Mouse (Mus musculus): ENCODE measurements around the gene Nav2. TPM values are rescaled to one million over a fixed set of nuclear protein-coding genes. Genes with fewer than 3 reads are reported as not detected.

Nav2 gene
- total and polyA plus RNA-seq, 3 experiments, result 2.0 to 2.7 TPM; not detected in 1

- H3K9me3 ChIP-seq (replicated peaks; ENCODE audit: insufficient read depth, low read length), result no peaks in the 10 kb centered on the region
- no peak for TF ChIP-seq CHD2 (IDR thresholded peaks at IDR 0.05; ENCODE audit: low read length)
- TF ChIP-seq MYB (IDR thresholded peaks at IDR 0.05; ENCODE audit: low read depth, low read length), result no peak
- TF ChIP-seq TBP (IDR thresholded peaks at IDR 0.05; ENCODE audit: low read depth, low read length), result no peak
- TF ChIP-seq MAZ (IDR thresholded peaks at IDR 0.05; ENCODE audit: low read depth, low read length), result no peak
Observed at GRCm38 (mm10) chr7:49393857-49394256, 485.3 kb downstream of the Nav2 start.

GRCm38 (mm10) chr7:49396202-49396601 lies 487.7 kb downstream of the Nav2 start:
- TF ChIP-seq UBTF (IDR thresholded peaks at IDR 0.05; ENCODE audit: borderline replicate concordance, insufficient read depth, low read depth, low read length) (no peak), MAX (IDR thresholded peaks at IDR 0.05; ENCODE audit: low read length) (no peak), BHLHE40 (IDR thresholded peaks at IDR 0.05; ENCODE audit: borderline replicate concordance, low read depth, low read length) (no peak)
- Histone ChIP-seq H3K9ac (ENCODE audit: control insufficient read depth, low read depth, low read length, poor library complexity, severe bottlenecking) (no peak overlapping the region), H3K27me3 (ENCODE audit: control insufficient read depth in 1 of 2, insufficient read depth in 2 of 2, low read length in 2 of 2) (no peaks in the 10 kb centered on the region), H3K4me1 (ENCODE audit: control insufficient read depth in 1 of 2, insufficient read depth in 2 of 2, low read length in 2 of 2) (no peaks in the 10 kb centered on the region), H3K27ac (ENCODE audit: control insufficient read depth, low read depth, low read length) (no peak overlapping the region), H3K4me3 (ENCODE audit: control insufficient read depth in 1 of 2, insufficient read depth in 1 of 2, low read depth in 2 of 2, low read length in 2 of 2) (no peak overlapping the region), H3K9me3 (replicated peaks; ENCODE audit: insufficient read depth, low read length) (no peaks in the 10 kb centered on the region), H3K79me2 (ENCODE audit: control insufficient read depth, insufficient read depth, low read length, poor library complexity) (no peaks in the 10 kb centered on the region), H3K36me3 (ENCODE audit: control insufficient read depth in 1 of 2, insufficient read depth in 2 of 2, low read length in 2 of 2) (no peaks in the 10 kb centered on the region)
- no peak for DNase-seq (ENCODE audit: low read depth, low spot score)

More at GRCm38 (mm10) chr7:49393857-49394256, 485.3 kb downstream of the Nav2 start:
- Histone ChIP-seq H3K27ac (ENCODE audit: control insufficient read depth, low read depth, low read length) (no peak overlapping the region), H3K27me3 (ENCODE audit: control insufficient read depth in 1 of 2, insufficient read depth in 2 of 2, low read length in 2 of 2) (no peaks in the 10 kb centered on the region), H3K4me3 (ENCODE audit: control insufficient read depth in 1 of 2, insufficient read depth in 1 of 2, low read depth in 2 of 2, low read length in 2 of 2) (no peak overlapping the region), H3K9ac (ENCODE audit: control insufficient read depth, low read depth, low read length, poor library complexity, severe bottlenecking) (no peak overlapping the region), H3K36me3 (ENCODE audit: control insufficient read depth in 1 of 2, insufficient read depth in 2 of 2, low read length in 2 of 2) (no peaks in the 10 kb centered on the region), H3K79me2 (ENCODE audit: control insufficient read depth, insufficient read depth, low read length, poor library complexity) (no peaks in the 10 kb centered on the region), H3K4me1 (ENCODE audit: control insufficient read depth in 1 of 2, insufficient read depth in 2 of 2, low read length in 2 of 2) (no peaks in the 10 kb centered on the region)
- DNase-seq (ENCODE audit: low read depth, low spot score), result no peak

- Histone ChIP-seq H3K27me3 (ENCODE audit: control insufficient read depth in 1 of 2, insufficient read depth in 2 of 2, low read length in 2 of 2) (no peaks in the 10 kb centered on the region), H3K9me3 (replicated peaks; ENCODE audit: insufficient read depth, low read length) (no peaks in the 10 kb centered on the region), H3K9ac (ENCODE audit: control insufficient read depth, low read depth, low read length, poor library complexity, severe bottlenecking) (no peak overlapping the region), H3K4me1 (ENCODE audit: control insufficient read depth in 1 of 2, insufficient read depth in 2 of 2, low read length in 2 of 2) (no peaks in the 10 kb centered on the region), H3K79me2 (ENCODE audit: control insufficient read depth, insufficient read depth, low read length, poor library complexity) (no peaks in the 10 kb centered on the region), H3K36me3 (ENCODE audit: control insufficient read depth in 1 of 2, insufficient read depth in 2 of 2, low read length in 2 of 2) (no peaks in the 10 kb centered on the region), H3K4me3 (ENCODE audit: control insufficient read depth in 1 of 2, insufficient read depth in 1 of 2, low read depth in 2 of 2, low read length in 2 of 2) (no peak overlapping the region), H3K27ac (ENCODE audit: control insufficient read depth, low read depth, low read length) (no peak overlapping the region)
- TF ChIP-seq MXI1 (IDR thresholded peaks at IDR 0.05; ENCODE audit: low read depth, low read length) (no peak), HCFC1 (IDR thresholded peaks at IDR 0.05; ENCODE audit: low read depth, low read length) (no peak), CHD2 (IDR thresholded peaks at IDR 0.05; ENCODE audit: low read length) (no peak), ZNF384 (IDR thresholded peaks at IDR 0.05; ENCODE audit: low read depth, low read length) (no peak), CHD1 (IDR thresholded peaks at IDR 0.05; ENCODE audit: low read depth, low read length) (no peak), POLR2AphosphoS2 (IDR thresholded peaks at IDR 0.05; ENCODE audit: low read length) (no peak), ZC3H11A (IDR thresholded peaks at IDR 0.05; ENCODE audit: low read depth, low read length) (no peak), GATA1 (IDR thresholded peaks at IDR 0.05; ENCODE audit: low read depth, low read length) (no peak), TAL1 (IDR thresholded peaks at IDR 0.05; ENCODE audit: low read length) (no peak), USF2 (IDR thresholded peaks at IDR 0.05; ENCODE audit: borderline replicate concordance in 1 of 2, insufficient read depth in 1 of 2, low read depth in 1 of 2, low read length in 2 of 2) (no peak), ETS1 (IDR thresholded peaks at IDR 0.05; ENCODE audit: low read depth, low read length) (no peak), NRF1 (IDR thresholded peaks at IDR 0.05; ENCODE audit: insufficient read depth, low read depth, low read length, poor library complexity, severe bottlenecking) (no peak), KAT2A (conservative IDR thresholded peaks at IDR 0.05; ENCODE audit: low read depth, low read length) (no peak), ZMIZ1 (IDR thresholded peaks at IDR 0.05; ENCODE audit: low read depth, low read length) (no peak), MAZ (IDR thresholded peaks at IDR 0.05; ENCODE audit: low read depth, low read length) (no peak), MYC (IDR thresholded peaks at IDR 0.05; ENCODE audit: low read depth, low read length) (no peak), TCF12 (IDR thresholded peaks at IDR 0.05; ENCODE audit: low read depth, low read length) (no peak), JUND (IDR thresholded peaks at IDR 0.05; ENCODE audit: low read depth, low read length) (no peak)
- DNase-seq (ENCODE audit: low read depth, low spot score), result no peak
Observed at GRCm38 (mm10) chr7:49397441-49398003, 489.0 kb downstream of the Nav2 start.

Measured in MEL (cell line).